Mouse (Mus musculus): Measurements from ENCODE around the gene Ankrd52.

The Ankrd52 gene

GRCm38 (mm10) chr10:128438675-128439279, 61.9 kb downstream of the Ankrd52 start:
- peak in 1 of 2 experiments; percentile 24 for DNase-seq (ENCODE audit: low spot score in 2 of 2)

GRCm38 (mm10) chr10:128440407-128440806, 63.5 kb downstream of the Ankrd52 start:
- no peak for DNase-seq (ENCODE audit: low spot score in 2 of 2)

GRCm38 (mm10) chr10:128441324-128442119, 64.6 kb downstream of the Ankrd52 start:
- no peak for DNase-seq (ENCODE audit: low spot score in 2 of 2)

GRCm38 (mm10) chr10:128442718-128443117, 65.8 kb downstream of the Ankrd52 start:
- no peak for DNase-seq (ENCODE audit: low spot score in 2 of 2)

- no peak for DNase-seq (ENCODE audit: low spot score in 2 of 2)
Observed at GRCm38 (mm10) chr10:128444354-128444753, 67.4 kb downstream of the Ankrd52 start.

GRCm38 (mm10) chr10:128445407-128445806, 68.5 kb downstream of the Ankrd52 start:
- DNase-seq (ENCODE audit: low spot score in 2 of 2) = no peak

GRCm38 (mm10) chr10:128451014-128451413, 74.1 kb downstream of the Ankrd52 start:
- DNase-seq (ENCODE audit: low spot score in 2 of 2) = no peak

GRCm38 (mm10) chr10:128454471-128454870, 77.6 kb downstream of the Ankrd52 start:
- no peak for DNase-seq (ENCODE audit: low spot score in 2 of 2)

GRCm38 (mm10) chr10:128455280-128455679, 78.4 kb downstream of the Ankrd52 start:
- DNase-seq (ENCODE audit: low spot score in 2 of 2) = peak in 1 of 2 experiments; percentile 67

GRCm38 (mm10) chr10:128457676-128458075, 80.8 kb downstream of the Ankrd52 start:
- DNase-seq (ENCODE audit: low spot score in 2 of 2) = no peak

All from frontal cortex, postnatal 36 days (tissue).